Mouse (Mus musculus): ENCODE measurements around the gene Gm28102. TPM values are rescaled to one million over a fixed set of nuclear protein-coding genes. Genes with fewer than 3 reads are reported as not detected.

Gm28102 gene
- not detected for polyA plus RNA-seq (2014; fragmentation: Illumina TruSeq; extraction: RNeasy Lipid Tissue Mini Kit (QIAGEN cat#74804); ENCODE audit: low replicate concordance)

GRCm38 (mm10) chrY:88053015-88053414, at the start of gene Gm28102:
Gene Gm28102, plus strand, starts transcription at chrY:88053315.

